Mouse (Mus musculus) kidney, adult 8-10 months (tissue): ENCODE measurements around the gene Arhgap23.

Source experiments
- DNase-seq, 2 experiments: peaks; one replicate each; pipeline ENCODE4 v3.0.0; 2022

Arhgap23 gene

GRCm38 (mm10) chr11:97508198-97508597 is 92.9 kb downstream of the Arhgap23 start:
- DNase-seq = no peak

GRCm38 (mm10) chr11:97509058-97509457 is 93.7 kb downstream of the Arhgap23 start:
- DNase-seq = no peak

GRCm38 (mm10) chr11:97509715-97510485 is 94.6 kb downstream of the Arhgap23 start:
- DNase-seq = no peak

- peak; percentile 55 to 78 for DNase-seq
Observed at GRCm38 (mm10) chr11:97510966-97511660, 95.8 kb downstream of the Arhgap23 start.

GRCm38 (mm10) chr11:97511661-97512369 is 96.5 kb downstream of the Arhgap23 start:
- DNase-seq = peak; percentile 50 to 52

- DNase-seq = peak in 1 of 2 experiments; percentile 42
Observed at GRCm38 (mm10) chr11:97512511-97512910, 97.2 kb downstream of the Arhgap23 start.

- DNase-seq = no peak
Observed at GRCm38 (mm10) chr11:97513066-97513465, 97.7 kb downstream of the Arhgap23 start.

GRCm38 (mm10) chr11:97520541-97520940 is 105.2 kb downstream of the Arhgap23 start:
- DNase-seq = peak; percentile 81 to 82

GRCm38 (mm10) chr11:97521741-97522474 is 106.6 kb downstream of the Arhgap23 start:
- DNase-seq = peak; percentile 57 to 61

- no peak for DNase-seq
Observed at GRCm38 (mm10) chr11:97523107-97523506, 107.8 kb downstream of the Arhgap23 start.

GRCm38 (mm10) chr11:97523827-97524261 is 108.5 kb downstream of the Arhgap23 start:
- DNase-seq = peak; percentile 62 to 84

- no peak for DNase-seq
Observed at GRCm38 (mm10) chr11:97524306-97524705, 109.0 kb downstream of the Arhgap23 start.

GRCm38 (mm10) chr11:97525313-97525712 is 110.0 kb downstream of the Arhgap23 start:
- DNase-seq = no peak

GRCm38 (mm10) chr11:97528282-97528808 is 113.0 kb downstream of the Arhgap23 start:
- peak; percentile 81 to 83 for DNase-seq

- DNase-seq = no peak
Observed at GRCm38 (mm10) chr11:97530069-97530468, 114.7 kb downstream of the Arhgap23 start.

- no peak for DNase-seq
Observed at GRCm38 (mm10) chr11:97530961-97531360, 115.6 kb downstream of the Arhgap23 start.

GRCm38 (mm10) chr11:97531381-97532260 is 116.3 kb downstream of the Arhgap23 start:
- DNase-seq = peak; percentile 74 to 81

GRCm38 (mm10) chr11:97532354-97532753 is 117.0 kb downstream of the Arhgap23 start:
- DNase-seq = no peak

- no peak for DNase-seq
Observed at GRCm38 (mm10) chr11:97532950-97533582, 117.7 kb downstream of the Arhgap23 start.

- DNase-seq = no peak
Observed at GRCm38 (mm10) chr11:97533653-97534052, 118.3 kb downstream of the Arhgap23 start.
